Mouse (Mus musculus): ENCODE measurements around the gene Dusp27. TPM values are rescaled to one million over a fixed set of nuclear protein-coding genes. Genes with fewer than 3 reads are reported as not detected.

Dusp27 gene
- polyA plus RNA-seq, 1 experiment from 2014 or later: 14.0 TPM

DNA sequence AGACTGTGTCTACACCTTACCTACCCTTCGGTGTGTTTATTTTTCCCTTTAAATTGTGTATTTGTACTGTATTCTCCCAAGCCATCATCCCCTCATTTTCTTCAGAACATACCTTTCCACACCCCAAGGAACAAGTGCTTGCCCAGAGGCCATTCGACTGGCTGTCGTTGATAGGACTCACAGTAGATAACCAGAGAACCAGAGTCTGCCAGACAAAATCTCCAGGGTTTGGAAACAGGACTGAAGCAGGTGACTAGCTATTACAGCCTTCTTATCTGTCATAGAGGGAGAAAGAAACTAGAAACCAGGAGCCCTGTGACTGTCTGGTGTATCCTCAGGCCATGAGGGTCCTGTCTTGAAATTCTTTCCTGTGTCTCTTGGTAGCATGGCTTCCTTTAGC lies 22.9 kb downstream of the Dusp27 start:
- WGBS: 90% methylated on average over 3 of the region's 3 CpGs
- Histone ChIP-seq H3K9ac (ENCODE audit: low read depth, low read length) (no peak overlapping the region), H3K4me2 (ENCODE audit: low read depth, low read length) (no peak overlapping the region), H3K9me3 (ENCODE audit: control insufficient read depth, low read length) (no peaks in the 10 kb centered on the region), H3K4me3 (ENCODE audit: low read depth, low read length) (no peak overlapping the region), H3K36me3 (ENCODE audit: control insufficient read depth, insufficient read depth, low read length) (no peaks in the 10 kb centered on the region), H3K27ac (replicated peaks; ENCODE audit: low read depth, low read length) (no peak overlapping the region), H3K27me3 (replicated peaks; ENCODE audit: control insufficient read depth, insufficient read depth, low read length) (no peaks in the 10 kb centered on the region), H3K4me1 (ENCODE audit: control insufficient read depth, insufficient read depth, low read length) (no peaks in the 10 kb centered on the region)
- ATAC-seq (ENCODE audit: low read depth) (no peak), DNase-seq (ENCODE audit: low spot score) (no peak)

DNA sequence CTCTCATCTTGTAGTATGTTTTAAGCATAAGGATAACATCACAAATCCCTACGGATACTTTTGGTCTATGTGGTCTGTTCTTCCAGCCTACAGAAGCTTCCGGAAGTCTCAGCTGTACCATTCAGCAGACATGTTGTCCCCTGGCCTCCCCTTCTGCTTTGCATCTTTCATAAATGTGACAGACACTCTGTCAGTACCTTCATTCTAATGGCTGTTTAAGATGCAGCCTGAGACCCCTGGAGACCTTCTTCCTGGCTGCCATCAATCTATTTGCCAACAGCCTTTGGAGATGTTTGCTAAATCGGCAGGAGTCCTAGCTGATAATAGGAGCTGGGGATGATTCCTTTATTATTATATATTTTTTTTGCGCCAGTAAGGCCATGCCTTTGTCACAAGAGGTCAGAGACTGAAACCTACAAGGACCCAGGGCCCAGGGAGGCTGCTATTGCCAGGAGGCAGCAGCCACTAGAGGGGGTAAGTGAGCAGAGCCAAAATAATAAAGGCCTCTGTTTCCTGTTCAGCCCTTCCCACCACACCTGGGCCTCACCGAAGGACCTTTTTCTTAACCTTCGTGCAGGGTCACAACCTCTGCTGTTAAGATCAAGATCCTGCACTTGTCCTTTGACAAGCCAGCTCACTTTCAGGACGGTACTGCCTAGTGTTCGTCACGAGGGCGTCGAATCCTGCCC lies 24.7 kb downstream of the Dusp27 start:
- 0 out of 2 replicates have a peak, but pooled peaks cover 3% of the 10 kb centered on the region for H3K36me3 ChIP-seq (ENCODE audit: control insufficient read depth, insufficient read depth, low read length)
- H3K9me3 ChIP-seq (ENCODE audit: control insufficient read depth, low read length): 0 out of 2 replicates have a peak, but pooled peaks cover 6% of the 10 kb centered on the region
- H3K4me1 ChIP-seq (ENCODE audit: control insufficient read depth, insufficient read depth, low read length): no peaks in the 10 kb centered on the region
- no peak for ATAC-seq (ENCODE audit: low read depth)
- no peak overlapping the region for H3K4me2 ChIP-seq (ENCODE audit: low read depth, low read length)
- WGBS: 54% methylated on average over 11 of the region's 11 CpGs
- no peaks in the 10 kb centered on the region for H3K27me3 ChIP-seq (replicated peaks; ENCODE audit: control insufficient read depth, insufficient read depth, low read length)
- no peak overlapping the region for H3K9ac ChIP-seq (ENCODE audit: low read depth, low read length)
- no peak overlapping the region for H3K4me3 ChIP-seq (ENCODE audit: low read depth, low read length)
- no peak overlapping the region for H3K27ac ChIP-seq (replicated peaks; ENCODE audit: low read depth, low read length)
- no peak for DNase-seq (ENCODE audit: low spot score)

DNA sequence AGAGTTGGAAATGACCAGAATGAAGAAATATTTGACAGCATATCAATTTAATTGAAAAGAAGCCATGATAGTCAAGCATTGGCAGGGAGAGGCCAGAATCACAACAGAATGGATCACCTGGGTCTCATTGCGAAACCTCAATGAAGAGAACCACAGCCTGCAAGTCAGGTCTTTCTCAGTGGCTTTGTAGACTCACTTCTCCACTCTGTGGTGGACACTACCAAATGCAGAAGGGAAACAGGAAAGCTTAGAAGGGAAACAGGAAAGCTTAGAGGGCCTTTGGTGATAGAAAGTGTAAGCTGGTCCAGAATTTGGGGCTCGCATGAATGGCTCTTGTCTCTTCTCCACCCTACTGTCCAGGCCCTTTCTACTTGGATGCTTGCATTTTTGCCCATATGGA lies 29.6 kb downstream of the Dusp27 start:
- Histone ChIP-seq H3K27me3 (replicated peaks; ENCODE audit: control insufficient read depth, insufficient read depth, low read length) (no peaks in the 10 kb centered on the region), H3K4me3 (ENCODE audit: low read depth, low read length) (no peak overlapping the region), H3K9me3 (ENCODE audit: control insufficient read depth, low read length) (0 out of 2 replicates have a peak, but pooled peaks cover 6% of the 10 kb centered on the region), H3K9ac (ENCODE audit: low read depth, low read length) (no peak overlapping the region), H3K4me1 (ENCODE audit: control insufficient read depth, insufficient read depth, low read length) (no peaks in the 10 kb centered on the region), H3K4me2 (ENCODE audit: low read depth, low read length) (no peak overlapping the region), H3K27ac (replicated peaks; ENCODE audit: low read depth, low read length) (no peak overlapping the region), H3K36me3 (ENCODE audit: control insufficient read depth, insufficient read depth, low read length) (0 out of 2 replicates have a peak, but pooled peaks cover 3% of the 10 kb centered on the region)
- WGBS: 94% methylated on average over 2 of the region's 2 CpGs
- DNase-seq (ENCODE audit: low spot score) (no peak), ATAC-seq (ENCODE audit: low read depth) (no peak)

DNA sequence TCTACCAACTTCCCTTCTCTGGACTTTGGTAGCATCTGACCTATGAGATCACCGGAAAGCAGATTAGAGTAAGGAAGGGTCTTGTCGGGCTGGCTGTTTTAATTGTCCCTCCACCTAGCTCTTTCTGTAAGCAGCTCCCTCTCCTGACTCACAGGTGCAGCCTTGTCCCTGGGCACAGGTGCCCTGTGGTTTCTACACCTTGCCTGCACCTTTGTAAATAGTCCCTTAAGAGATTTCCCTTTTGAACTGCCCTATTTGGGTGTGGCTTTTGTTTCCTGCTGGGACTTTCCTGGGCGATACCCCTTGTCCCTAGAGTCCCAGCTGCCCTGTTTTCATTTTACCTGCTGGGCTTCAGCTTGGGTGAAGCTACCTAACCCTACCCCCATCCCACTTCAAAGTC lies 33.3 kb downstream of the Dusp27 start:
- Histone ChIP-seq H3K9me3 (ENCODE audit: control insufficient read depth, low read length) (0 out of 2 replicates have a peak, but pooled peaks cover 6% of the 10 kb centered on the region), H3K4me2 (ENCODE audit: low read depth, low read length) (no peak overlapping the region), H3K4me1 (ENCODE audit: control insufficient read depth, insufficient read depth, low read length) (0 out of 2 replicates have a peak, but pooled peaks cover 2% of the 10 kb centered on the region), H3K27me3 (replicated peaks; ENCODE audit: control insufficient read depth, insufficient read depth, low read length) (no peaks in the 10 kb centered on the region), H3K36me3 (ENCODE audit: control insufficient read depth, insufficient read depth, low read length) (0 out of 2 replicates have a peak, but pooled peaks cover 3% of the 10 kb centered on the region), H3K4me3 (ENCODE audit: low read depth, low read length) (no peak overlapping the region), H3K9ac (ENCODE audit: low read depth, low read length) (no peak overlapping the region), H3K27ac (replicated peaks; ENCODE audit: low read depth, low read length) (no peak overlapping the region)
- 89% methylated on average over 3 of the region's 3 CpGs for WGBS
- ATAC-seq (ENCODE audit: low read depth) (no peak), DNase-seq (ENCODE audit: low spot score) (no peak)

DNA sequence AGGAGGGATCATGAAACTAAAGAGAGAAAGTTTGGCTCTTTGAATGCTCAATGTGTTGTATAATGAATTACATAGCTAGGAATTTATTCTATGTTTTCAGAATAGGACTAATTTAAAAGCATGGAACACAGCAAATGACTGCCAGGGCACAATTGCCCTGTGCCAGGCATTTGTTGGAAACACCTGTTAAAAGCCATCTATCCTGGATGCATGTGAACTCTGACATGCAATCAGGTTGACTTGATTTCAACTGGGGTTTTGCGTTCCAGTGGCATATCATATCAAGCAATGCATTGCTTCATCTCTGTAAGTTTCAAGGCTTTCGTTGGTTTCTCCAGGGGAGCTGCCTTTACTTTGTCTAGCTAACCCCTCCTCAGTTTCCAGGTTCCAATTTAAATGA lies 37.4 kb downstream of the Dusp27 start:
- H3K4me1 ChIP-seq (ENCODE audit: control insufficient read depth, insufficient read depth, low read length): 0 out of 2 replicates have a peak, but pooled peaks cover 2% of the 10 kb centered on the region
- H3K27me3 ChIP-seq (replicated peaks; ENCODE audit: control insufficient read depth, insufficient read depth, low read length): no peaks in the 10 kb centered on the region
- 83% methylated on average over 2 of the region's 2 CpGs for WGBS
- no peak overlapping the region for H3K4me2 ChIP-seq (ENCODE audit: low read depth, low read length)
- no peaks in the 10 kb centered on the region for H3K9me3 ChIP-seq (ENCODE audit: control insufficient read depth, low read length)
- no peak overlapping the region for H3K4me3 ChIP-seq (ENCODE audit: low read depth, low read length)
- H3K27ac ChIP-seq (replicated peaks; ENCODE audit: low read depth, low read length): no peak overlapping the region
- H3K36me3 ChIP-seq (ENCODE audit: control insufficient read depth, insufficient read depth, low read length): no peaks in the 10 kb centered on the region
- no peak overlapping the region for H3K9ac ChIP-seq (ENCODE audit: low read depth, low read length)
- DNase-seq (ENCODE audit: low spot score) (no peak), ATAC-seq (ENCODE audit: low read depth) (no peak)

DNA sequence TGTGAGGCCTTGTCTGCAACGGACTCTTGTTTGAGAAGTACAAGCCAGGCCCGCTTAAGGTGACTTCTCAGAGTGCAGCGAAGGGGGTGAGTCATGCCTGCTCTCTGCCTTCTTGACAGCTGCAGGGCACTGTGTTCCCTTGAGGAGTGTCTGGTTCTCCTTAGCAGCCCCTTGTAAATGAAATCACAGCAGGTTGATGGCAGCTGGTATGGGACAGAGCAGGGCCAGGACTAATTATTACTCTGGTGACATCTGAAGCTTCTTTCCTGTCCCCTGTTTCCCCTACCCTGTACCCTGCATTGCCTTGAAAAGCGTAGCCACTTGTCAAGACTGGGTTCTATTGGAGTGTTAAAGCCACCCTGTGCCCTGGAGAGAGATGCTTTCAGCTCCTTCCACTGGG lies 38.0 kb downstream of the Dusp27 start:
- H3K9ac ChIP-seq (ENCODE audit: low read depth, low read length): no peak overlapping the region
- ATAC-seq (ENCODE audit: low read depth) (0 out of 2 replicates have a peak, but pooled peaks have one; percentile 33), DNase-seq (ENCODE audit: low spot score) (peak; percentile 52)
- no peaks in the 10 kb centered on the region for H3K27me3 ChIP-seq (replicated peaks; ENCODE audit: control insufficient read depth, insufficient read depth, low read length)
- H3K36me3 ChIP-seq (ENCODE audit: control insufficient read depth, insufficient read depth, low read length): no peaks in the 10 kb centered on the region
- 34% methylated on average over 4 of the region's 4 CpGs for WGBS
- no peak overlapping the region for H3K4me3 ChIP-seq (ENCODE audit: low read depth, low read length)
- 0 out of 2 replicates have a peak, but pooled peaks cover 2% of the 10 kb centered on the region for H3K4me1 ChIP-seq (ENCODE audit: control insufficient read depth, insufficient read depth, low read length)
- no peaks in the 10 kb centered on the region for H3K9me3 ChIP-seq (ENCODE audit: control insufficient read depth, low read length)
- H3K4me2 ChIP-seq (ENCODE audit: low read depth, low read length): no peak overlapping the region
- no peak overlapping the region for H3K27ac ChIP-seq (replicated peaks; ENCODE audit: low read depth, low read length)

DNA sequence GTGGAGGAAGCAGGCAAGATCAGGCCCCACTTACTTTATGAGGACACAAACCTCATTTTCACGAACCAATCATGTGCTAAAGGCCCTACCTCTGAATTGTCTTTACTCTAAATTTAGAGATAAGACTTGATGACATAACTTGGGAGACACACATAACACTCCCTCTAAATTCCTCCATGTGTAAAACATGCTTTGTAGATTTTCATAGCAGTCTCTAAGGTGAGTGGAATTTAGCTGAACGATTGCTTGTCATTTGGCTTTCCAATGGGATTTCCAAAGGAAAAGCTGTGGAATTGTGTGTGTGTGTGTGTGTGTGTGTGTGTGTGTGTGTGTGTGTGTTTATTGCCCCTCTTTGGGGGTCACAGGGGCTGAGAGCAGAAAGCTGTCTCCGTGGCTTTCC lies 38.4 kb downstream of the Dusp27 start:
- Histone ChIP-seq H3K27me3 (replicated peaks; ENCODE audit: control insufficient read depth, insufficient read depth, low read length) (no peaks in the 10 kb centered on the region), H3K4me3 (ENCODE audit: low read depth, low read length) (no peak overlapping the region), H3K9ac (ENCODE audit: low read depth, low read length) (no peak overlapping the region), H3K36me3 (ENCODE audit: control insufficient read depth, insufficient read depth, low read length) (no peaks in the 10 kb centered on the region), H3K4me2 (ENCODE audit: low read depth, low read length) (no peak overlapping the region), H3K9me3 (ENCODE audit: control insufficient read depth, low read length) (no peaks in the 10 kb centered on the region), H3K27ac (replicated peaks; ENCODE audit: low read depth, low read length) (no peak overlapping the region), H3K4me1 (ENCODE audit: control insufficient read depth, insufficient read depth, low read length) (0 out of 2 replicates have a peak, but pooled peaks cover 2% of the 10 kb centered on the region)
- 63% methylated on average over 3 of the region's 3 CpGs for WGBS
- DNase-seq (ENCODE audit: low spot score) (no peak), ATAC-seq (ENCODE audit: low read depth) (no peak)

DNA sequence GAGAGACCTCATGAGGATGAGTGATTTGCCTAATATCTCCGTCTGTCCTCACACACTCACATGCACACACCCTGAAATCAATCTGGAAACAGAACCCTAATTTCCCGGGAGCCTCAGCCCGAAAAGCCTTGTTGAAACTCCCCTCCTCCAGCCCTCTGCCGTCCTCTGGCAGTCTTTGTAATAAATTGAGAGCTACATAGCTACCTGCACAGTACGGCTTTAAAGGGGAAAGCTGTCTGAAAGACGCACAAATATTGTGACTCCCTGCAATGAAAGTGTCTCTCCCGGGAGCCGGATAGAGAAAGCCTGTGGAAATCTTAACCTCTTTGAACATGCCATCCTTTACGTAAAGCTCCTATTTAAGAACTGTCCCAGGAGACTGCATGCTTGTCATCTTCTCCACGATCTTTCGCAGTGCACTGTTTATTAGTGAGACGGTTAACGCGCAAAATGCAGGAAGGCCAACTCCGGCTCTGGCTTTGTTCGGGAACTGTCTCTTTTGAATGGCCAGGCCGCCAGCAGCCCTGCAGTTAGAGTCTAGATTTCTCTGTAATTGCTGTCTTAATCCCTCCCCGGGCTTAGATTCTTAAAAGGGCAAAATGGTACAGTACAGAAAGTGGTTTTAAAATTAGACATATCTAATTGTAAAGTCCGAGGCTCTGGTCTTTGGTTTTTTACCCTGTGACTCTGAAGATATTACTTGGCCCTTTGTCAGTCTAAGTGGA lies 39.1 kb downstream of the Dusp27 start:
- 0 out of 2 replicates have a peak, but pooled peaks cover 2% of the 10 kb centered on the region for H3K4me1 ChIP-seq (ENCODE audit: control insufficient read depth, insufficient read depth, low read length)
- ATAC-seq (ENCODE audit: low read depth): no peak
- peak; percentile 27 for DNase-seq (ENCODE audit: low spot score)
- H3K27me3 ChIP-seq (replicated peaks; ENCODE audit: control insufficient read depth, insufficient read depth, low read length): no peaks in the 10 kb centered on the region
- no peaks in the 10 kb centered on the region for H3K36me3 ChIP-seq (ENCODE audit: control insufficient read depth, insufficient read depth, low read length)
- H3K4me3 ChIP-seq (ENCODE audit: low read depth, low read length): no peak overlapping the region
- H3K9ac ChIP-seq (ENCODE audit: low read depth, low read length): no peak overlapping the region
- 52% methylated on average over 19 of the region's 19 CpGs for WGBS
- H3K27ac ChIP-seq (replicated peaks; ENCODE audit: low read depth, low read length): no peak overlapping the region
- H3K9me3 ChIP-seq (ENCODE audit: control insufficient read depth, low read length): no peaks in the 10 kb centered on the region
- H3K4me2 ChIP-seq (ENCODE audit: low read depth, low read length): no peak overlapping the region
